Mouse (Mus musculus) central nervous system, embryonic 14 days (tissue): ENCODE results near the gene Wipf3. TPM values are rescaled to one million over a fixed set of nuclear protein-coding genes. Genes with fewer than 3 reads are reported as not detected.

Source experiments
- polyA plus RNA-seq: library from polyadenylated mRNA; depleted of rRNA; stranded (reverse); fragments of >200 nt; gene quantifications from 2 replicates; pipeline ENCODE4 v1.2.3, GENCODE M21; 2012; rRNA removed

Gene Wipf3
- 7.3 and 8.4 TPM in 2 replicates for polyA plus RNA-seq

DNA sequence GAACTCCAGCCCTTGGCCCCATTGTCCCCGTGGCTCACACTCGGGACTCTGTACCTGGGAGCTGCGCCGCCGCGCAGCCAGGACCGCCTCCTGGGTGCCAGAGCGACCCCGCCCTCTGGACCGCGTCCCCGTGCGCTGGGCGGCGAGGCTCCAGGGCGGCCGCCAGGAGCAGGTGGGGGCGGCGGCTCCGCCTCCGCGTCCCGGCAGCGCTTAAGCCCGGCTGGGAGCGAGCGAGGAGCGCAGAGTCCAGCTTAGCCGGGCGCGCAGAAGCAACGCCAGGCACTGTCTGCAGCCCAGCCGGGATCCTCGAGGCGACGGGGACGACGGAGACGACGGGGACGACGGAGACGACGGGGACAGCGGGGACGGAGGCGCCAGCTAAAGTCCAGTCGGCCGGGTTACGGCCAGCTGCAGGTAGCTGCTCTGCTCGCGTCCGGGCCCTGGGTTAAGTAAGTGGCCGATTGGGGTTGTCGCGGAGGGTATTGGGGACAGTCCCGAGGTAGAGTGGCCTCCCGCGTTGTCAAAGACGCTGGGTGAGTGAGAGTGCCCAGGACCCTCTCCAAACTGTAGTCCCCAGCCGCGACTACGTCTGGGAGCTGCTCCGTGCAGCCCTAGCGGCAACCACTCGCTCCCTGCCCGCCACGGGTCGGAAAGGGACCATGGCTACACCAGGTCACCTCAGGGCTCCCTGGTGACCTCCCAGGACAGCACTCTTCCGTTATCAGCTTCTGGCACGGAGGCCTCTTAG, at the start of gene Wipf3:
Wipf3 (plus strand) TSS at position 157 of the 748 bp plus-strand sequence.

Other genes starting within 250 kb of the Wipf3 start
- gene Prr15, start 103.8 kb upstream of the Wipf3 start, polyA plus RNA-seq, result 2.3 and 2.5 TPM in 2 replicates
- gene Scrn1, start 136.9 kb downstream of the Wipf3 start, polyA plus RNA-seq, result 63.2 and 78.4 TPM in 2 replicates
- 13.8 and 14.7 TPM in 2 replicates for gene Plekha8, start 165.5 kb downstream of the Wipf3 start, polyA plus RNA-seq
- gene Fkbp14, start 167.7 kb downstream of the Wipf3 start, polyA plus RNA-seq, result 13.2 and 23.7 TPM in 2 replicates